7 mouse cellular contexts compared by ENCODE assay signal in genomic region chr13:81657351-81658052, GRCm38 (mm10). TPM values are rescaled to one million over a fixed set of nuclear protein-coding genes. Genes with fewer than 3 reads are reported as not detected.
DNase-seq lines count a peak whose midpoint lies in the region; ATAC-seq and TF ChIP-seq lines count a peak whose summit lies in the region.

Gene Lysmd3, plus strand, starts transcription at chr13:81657663.

- DNase-seq in adrenal gland, postnatal 25 days = peak; percentile 95
- DNase-seq in heart, adult 18-20 months = peak; percentile 92 to 95
- DNase-seq in kidney, adult 2 months = peak; percentile 95
- DNase-seq in spleen, adult 2 months (ENCODE audit: low read depth in 1 of 2, low spot score in 2 of 2) = peak; percentile 81 to 90

- peaks cover 10% of the 10 kb centered on the region; the same call in 1 of the 2 replicates for H3K4me1 ChIP-seq in embryonic facial prominence, embryonic 12.5 days
- no peaks in the 10 kb centered on the region; the same call in 1 of the 2 replicates for H3K4me1 ChIP-seq in kidney, adult 2 months (ENCODE audit: control insufficient read depth, insufficient read depth, low read length)
- H3K4me1 ChIP-seq in limb, embryonic 12.5 days (replicated peaks) = peaks cover 8% of the 10 kb centered on the region
- H3K4me1 ChIP-seq in midbrain, embryonic 15.5 days = peaks cover 21% of the 10 kb centered on the region
- H3K4me1 ChIP-seq in spleen, adult 2 months (ENCODE audit: control insufficient read depth, insufficient read depth, insufficient read length) = no peaks in the 10 kb centered on the region

- peak; percentile 98 for ATAC-seq in embryonic facial prominence, embryonic 12.5 days (ENCODE audit: insufficient number of reproducible peaks, insufficient read depth, low FRiP score, low TSS enrichment)
- ATAC-seq in limb, embryonic 12.5 days (ENCODE audit: insufficient number of reproducible peaks, insufficient read depth, low FRiP score, low TSS enrichment, low read depth) = peak; percentile 99
- ATAC-seq in midbrain, embryonic 15.5 days (replicated peaks) = peak; percentile 100

- H3K36me3 ChIP-seq in embryonic facial prominence, embryonic 12.5 days = no peaks in the 10 kb centered on the region
- H3K36me3 ChIP-seq in kidney, adult 2 months (ENCODE audit: control insufficient read depth, insufficient read depth, low read length) = no peaks in the 10 kb centered on the region
- peaks cover 8% of the 10 kb centered on the region; the same call in 1 of the 2 replicates for H3K36me3 ChIP-seq in limb, embryonic 12.5 days
- no peaks in the 10 kb centered on the region for H3K36me3 ChIP-seq in midbrain, embryonic 15.5 days (replicated peaks)
- H3K36me3 ChIP-seq in spleen, adult 2 months (ENCODE audit: control insufficient read depth, insufficient read depth, low read length) = no peaks in the 10 kb centered on the region

- H3K27ac ChIP-seq in embryonic facial prominence, embryonic 12.5 days = peak within 1 kb of the TSS; percentile 87
- H3K27ac ChIP-seq in kidney, adult 2 months (ENCODE audit: insufficient read depth, low read depth, low read length) = peak within 1 kb of the TSS; percentile 81
- peak within 1 kb of the TSS; percentile 87 for H3K27ac ChIP-seq in limb, embryonic 12.5 days
- peak within 1 kb of the TSS; percentile 88 for H3K27ac ChIP-seq in midbrain, embryonic 15.5 days
- peak within 1 kb of the TSS; percentile 88 for H3K27ac ChIP-seq in spleen, adult 2 months (ENCODE audit: insufficient read depth, low read length)

- TF ChIP-seq POLR2A in kidney, adult 2 months (IDR thresholded peaks at IDR 0.05; ENCODE audit: low read depth, low read length) = peak; percentile 7
- peak; percentile 29 for TF ChIP-seq POLR2A in spleen, adult 2 months (IDR thresholded peaks at IDR 0.05; ENCODE audit: low read depth, low read length)

- peak within 1 kb of the TSS; percentile 59 for H3K9ac ChIP-seq in embryonic facial prominence, embryonic 12.5 days
- peak within 1 kb of the TSS; percentile 74 for H3K9ac ChIP-seq in limb, embryonic 12.5 days (replicated peaks)
- peak within 1 kb of the TSS; percentile 72 for H3K9ac ChIP-seq in midbrain, embryonic 15.5 days

- no peaks in the 10 kb centered on the region for H3K9me3 ChIP-seq in embryonic facial prominence, embryonic 12.5 days
- no peaks in the 10 kb centered on the region for H3K9me3 ChIP-seq in limb, embryonic 12.5 days
- H3K9me3 ChIP-seq in midbrain, embryonic 15.5 days = no peaks in the 10 kb centered on the region

- under 1% methylated on average over 72 of the region's 73 CpGs for WGBS in embryonic facial prominence, embryonic 12.5 days
- under 1% methylated on average over 73 of the region's 73 CpGs for WGBS in kidney, adult 2 months
- WGBS in limb, embryonic 12.5 days = under 1% methylated on average over 73 of the region's 73 CpGs
- WGBS in midbrain, embryonic 15.5 days = under 1% methylated on average over 73 of the region's 73 CpGs
- WGBS in spleen, adult 2 months = under 1% methylated on average over 73 of the region's 73 CpGs

- no peaks in the 10 kb centered on the region for H3K27me3 ChIP-seq in embryonic facial prominence, embryonic 12.5 days
- no peaks in the 10 kb centered on the region for H3K27me3 ChIP-seq in kidney, adult 2 months (replicated peaks; ENCODE audit: control insufficient read depth, insufficient read depth, low read length)
- H3K27me3 ChIP-seq in limb, embryonic 12.5 days = no peaks in the 10 kb centered on the region
- no peaks in the 10 kb centered on the region for H3K27me3 ChIP-seq in midbrain, embryonic 15.5 days (replicated peaks)
- H3K27me3 ChIP-seq in spleen, adult 2 months (ENCODE audit: control insufficient read depth, insufficient read depth, low read length) = no peaks in the 10 kb centered on the region

- no peak for TF ChIP-seq CTCF in kidney, adult 2 months (conservative IDR thresholded peaks at IDR 0.05; ENCODE audit: insufficient read depth, insufficient read length, low read depth, low read length)
- no peak for TF ChIP-seq CTCF in spleen, adult 2 months (IDR thresholded peaks at IDR 0.05; ENCODE audit: extremely low read depth, insufficient read depth, insufficient read length, insufficient replicate concordance)

- H3K4me2 ChIP-seq in embryonic facial prominence, embryonic 12.5 days (replicated peaks) = peak within 1 kb of the TSS; percentile 64
- peak within 1 kb of the TSS; percentile 69 for H3K4me2 ChIP-seq in limb, embryonic 12.5 days
- peak within 1 kb of the TSS; percentile 71 for H3K4me2 ChIP-seq in midbrain, embryonic 15.5 days

- peak within 1 kb of the TSS; percentile 62 for H3K4me3 ChIP-seq in embryonic facial prominence, embryonic 12.5 days
- H3K4me3 ChIP-seq in kidney, adult 2 months (ENCODE audit: insufficient read depth, low read depth, low read length) = peak within 1 kb of the TSS; percentile 79
- peak within 1 kb of the TSS; percentile 72 for H3K4me3 ChIP-seq in limb, embryonic 12.5 days (replicated peaks)
- H3K4me3 ChIP-seq in midbrain, embryonic 15.5 days = peak within 1 kb of the TSS; percentile 83
- peak within 1 kb of the TSS; percentile 90 for H3K4me3 ChIP-seq in spleen, adult 2 months (ENCODE audit: extremely low read depth, insufficient read depth, insufficient read length)

RNA-seq across cellular contexts. Expression of gene Lysmd3, which starts in this region (rescaled TPM):
- 22.9 and 29.9 TPM in 2 replicates for total RNA-seq in adrenal gland, postnatal 25 days (2021)
- 28.2 and 33.0 TPM in 2 replicates for polyA plus RNA-seq in embryonic facial prominence, embryonic 12.5 days (2016; fragmentation: Nextera tagmentation; extraction: Ambion mirVana)
- total RNA-seq in heart, adult 18-20 months (2021) = 10 to 100 TPM; 14.4 to 15.9 TPM
- 3.9 and 4.4 TPM in 2 replicates for polyA plus RNA-seq in kidney, adult 2 months (2012; rRNA removed)
- polyA plus RNA-seq in limb, embryonic 12.5 days (2016; fragmentation: Nextera tagmentation; extraction: Ambion mirVana) = 24.5 and 26.8 TPM in 2 replicates
- polyA plus RNA-seq in midbrain, embryonic 15.5 days (2015; fragmentation: Nextera tagmentation; extraction: Ambion mirVana) = 17.5 and 17.9 TPM in 2 replicates
- 3.2 and 16.4 TPM in 2 replicates for polyA plus RNA-seq in spleen, adult 2 months (2012; rRNA removed)

Comparison
In these comparisons a context has a peak if more than half of its experiments do, and no peak if none do; other contexts are left out.
1. Peak in every context shown above with its lines: DNase-seq, ATAC-seq, H3K4me3 ChIP-seq and H3K27ac ChIP-seq.